In genomic region chr13:93192646-93193026, GRCm38 (mm10) we compare ENCODE assay signal across 8 mouse cellular contexts. TPM values are rescaled to one million over a fixed set of nuclear protein-coding genes. Genes with fewer than 3 reads are reported as not detected.
DNase-seq lines count a peak whose midpoint lies in the region; ATAC-seq and TF ChIP-seq lines count a peak whose summit lies in the region.

No protein-coding gene starts in this region.

- no peaks in the 10 kb centered on the region for H3K9me3 ChIP-seq in hindbrain, embryonic 15.5 days
- H3K9me3 ChIP-seq in midbrain, embryonic 13.5 days: no peaks in the 10 kb centered on the region

- TF ChIP-seq POLR2A in kidney, adult 2 months (IDR thresholded peaks at IDR 0.05; ENCODE audit: low read depth, low read length): no peak

- no peak for DNase-seq in kidney, adult 2 months
- DNase-seq in kidney, adult 18-20 months: no peak
- DNase-seq in natural killer cell, adult 2 months (ENCODE audit: low spot score in 2 of 2): no peak
- DNase-seq in thymus, postnatal 0 days (ENCODE audit: low spot score): no peak
- no peak for DNase-seq in urinary bladder, postnatal 4 days (ENCODE audit: low spot score in 2 of 2)

- 61% methylated on average over 5 of the region's 5 CpGs for WGBS in kidney, adult 2 months
- 59% methylated on average over 5 of the region's 5 CpGs for WGBS in hindbrain, embryonic 15.5 days
- 70% methylated on average over 5 of the region's 5 CpGs for WGBS in midbrain, embryonic 13.5 days

- H3K4me2 ChIP-seq in hindbrain, embryonic 15.5 days: peak overlapping the region; percentile 77
- peak overlapping the region; percentile 72 for H3K4me2 ChIP-seq in midbrain, embryonic 13.5 days (replicated peaks)

- no peak for TF ChIP-seq CTCF in kidney, adult 2 months (conservative IDR thresholded peaks at IDR 0.05; ENCODE audit: insufficient read depth, insufficient read length, low read depth, low read length)

- peak overlapping the region; percentile 64 for H3K4me3 ChIP-seq in kidney, adult 2 months (ENCODE audit: insufficient read depth, low read depth, low read length)
- H3K4me3 ChIP-seq in brown adipose tissue, adult 24 weeks (ENCODE audit: insufficient read depth, low read depth, low read length): peak overlapping the region; percentile 58
- peak overlapping the region; percentile 82 for H3K4me3 ChIP-seq in hindbrain, embryonic 15.5 days
- H3K4me3 ChIP-seq in midbrain, embryonic 13.5 days (replicated peaks): peak overlapping the region; percentile 98

- peak overlapping the region; percentile 63; the same call in 1 of the 2 replicates for H3K27ac ChIP-seq in kidney, adult 2 months (ENCODE audit: insufficient read depth, low read depth, low read length)
- H3K27ac ChIP-seq in brown adipose tissue, adult 24 weeks (replicated peaks; ENCODE audit: low read depth, low read length): peak overlapping the region; percentile 81
- peak overlapping the region; percentile 88 for H3K27ac ChIP-seq in hindbrain, embryonic 15.5 days (replicated peaks)
- peak overlapping the region; percentile 93 for H3K27ac ChIP-seq in midbrain, embryonic 13.5 days

- peak overlapping the region; percentile 94 for H3K9ac ChIP-seq in hindbrain, embryonic 15.5 days
- peak overlapping the region; percentile 98 for H3K9ac ChIP-seq in midbrain, embryonic 13.5 days (replicated peaks)

- ATAC-seq in hindbrain, embryonic 15.5 days (ENCODE audit: low FRiP score, low read depth): no peak
- ATAC-seq in midbrain, embryonic 13.5 days: no peak; the same call in 1 of the 2 replicates

- H3K4me1 ChIP-seq in kidney, adult 2 months (ENCODE audit: control insufficient read depth, insufficient read depth, low read length): peaks cover 11% of the 10 kb centered on the region; the same call in 1 of the 2 replicates
- peaks cover 4% of the 10 kb centered on the region for H3K4me1 ChIP-seq in brown adipose tissue, adult 24 weeks (ENCODE audit: control insufficient read depth, insufficient read depth, insufficient read length, low read length)
- H3K4me1 ChIP-seq in hindbrain, embryonic 15.5 days (replicated peaks): peaks cover 20% of the 10 kb centered on the region
- peaks cover 21% of the 10 kb centered on the region for H3K4me1 ChIP-seq in midbrain, embryonic 13.5 days (replicated peaks)

- no peaks in the 10 kb centered on the region for H3K27me3 ChIP-seq in kidney, adult 2 months (replicated peaks; ENCODE audit: control insufficient read depth, insufficient read depth, low read length)
- H3K27me3 ChIP-seq in hindbrain, embryonic 15.5 days: no peaks in the 10 kb centered on the region
- no peaks in the 10 kb centered on the region for H3K27me3 ChIP-seq in midbrain, embryonic 13.5 days

- no peaks in the 10 kb centered on the region for H3K36me3 ChIP-seq in kidney, adult 2 months (ENCODE audit: control insufficient read depth, insufficient read depth, low read length)
- no peaks in the 10 kb centered on the region for H3K36me3 ChIP-seq in hindbrain, embryonic 15.5 days
- H3K36me3 ChIP-seq in midbrain, embryonic 13.5 days: no peaks in the 10 kb centered on the region

RNA-seq across cellular contexts. Expression of gene Tent2, which starts 0.5 kb away (rescaled TPM):
- 10.9 and 15.9 TPM in 2 replicates for polyA plus RNA-seq in kidney, adult 2 months (2012; rRNA removed)
- polyA plus RNA-seq in brown adipose tissue, adult 24 weeks (2012; ENCODE audit: insufficient read depth, insufficient read length, missing spikeins): 29.1 and 31.9 TPM in 2 replicates
- 34.9 and 35.0 TPM in 2 replicates for polyA plus RNA-seq in hindbrain, embryonic 15.5 days (2015; fragmentation: Nextera tagmentation; extraction: Ambion mirVana)
- 40.9 and 44.2 TPM in 2 replicates for polyA plus RNA-seq in midbrain, embryonic 13.5 days (2015; fragmentation: Nextera tagmentation; extraction: Ambion mirVana)
- polyA plus RNA-seq in thymus, postnatal 0 days (2015; fragmentation: Nextera tagmentation; extraction: Ambion mirVana): 48.1 and 49.0 TPM in 2 replicates

RNA-seq across cellular contexts. Expression of gene Cmya5, which starts 48.1 kb away (rescaled TPM):
- 0.10 and 1.0 TPM in 2 replicates for polyA plus RNA-seq in kidney, adult 2 months (2012; rRNA removed)
- 4.1 and 7.8 TPM in 2 replicates for polyA plus RNA-seq in brown adipose tissue, adult 24 weeks (2012; ENCODE audit: insufficient read depth, insufficient read length, missing spikeins)
- 0.20 and 0.22 TPM in 2 replicates for polyA plus RNA-seq in hindbrain, embryonic 15.5 days (2015; fragmentation: Nextera tagmentation; extraction: Ambion mirVana)
- 0.08 and 0.09 TPM in 2 replicates for polyA plus RNA-seq in midbrain, embryonic 13.5 days (2015; fragmentation: Nextera tagmentation; extraction: Ambion mirVana)
- polyA plus RNA-seq in thymus, postnatal 0 days (2015; fragmentation: Nextera tagmentation; extraction: Ambion mirVana): 0.28 and 0.29 TPM in 2 replicates
